In the genomic region with DNA sequence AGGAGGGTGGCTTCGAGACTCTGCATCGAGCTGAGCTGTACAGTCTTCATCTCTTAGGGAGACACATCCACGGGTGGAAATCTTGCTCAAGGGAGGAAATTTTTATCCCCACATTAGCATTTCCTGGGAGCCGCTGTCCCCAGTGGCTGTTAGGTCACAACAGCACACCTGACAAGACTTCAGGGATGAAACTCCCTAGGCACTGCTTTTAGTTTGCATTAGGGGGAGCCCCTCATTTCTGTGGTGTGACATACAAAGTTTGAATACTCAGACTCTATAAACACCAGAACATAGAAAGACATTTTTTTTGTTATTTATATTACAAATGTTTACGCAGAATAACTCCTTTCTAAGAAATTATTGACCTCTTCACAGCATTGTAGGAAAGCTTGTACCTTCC, we compare ENCODE assay signal across 42 mouse cellular contexts. TPM values are rescaled to one million over a fixed set of nuclear protein-coding genes. Genes with fewer than 3 reads are reported as not detected.
"Had no signal": no experiment of that assay in that cellular context is flagged by ENCODE, and none has a peak within 500 bp of the region (broad histone marks: within the 10 kb centered on the region; RNA-seq: fewer than 3 reads in every experiment).

No protein-coding gene starts in this region.

- H3K9me3 ChIP-seq: limb, embryonic 10.5 days; limb, embryonic 12.5 days; limb, embryonic 13.5 days; limb, embryonic 15.5 days; liver, embryonic 12.5 days; liver, embryonic 13.5 days; liver, embryonic 15.5 days; lung, embryonic 15.5 days; midbrain, embryonic 10.5 days; midbrain, embryonic 12.5 days; midbrain, embryonic 13.5 days; midbrain, embryonic 15.5 days; neural tube, embryonic 12.5 days had no signal

- H3K4me1 ChIP-seq: limb, embryonic 10.5 days; limb, embryonic 12.5 days; liver, embryonic 12.5 days; liver, embryonic 13.5 days; liver, embryonic 15.5 days; lung, embryonic 15.5 days; megakaryocyte, embryonic 14.5 days; midbrain, embryonic 10.5 days; midbrain, embryonic 12.5 days; midbrain, embryonic 13.5 days; midbrain, embryonic 15.5 days; neural tube, embryonic 12.5 days had no signal

- H3K27me3 ChIP-seq: limb, embryonic 12.5 days; limb, embryonic 13.5 days; limb, embryonic 15.5 days; liver, embryonic 12.5 days; liver, embryonic 13.5 days; liver, embryonic 15.5 days; lung, embryonic 15.5 days; megakaryocyte, embryonic 14.5 days; midbrain, embryonic 12.5 days; midbrain, embryonic 13.5 days; midbrain, embryonic 15.5 days; neural tube, embryonic 12.5 days had no signal

- H3K27ac ChIP-seq: limb, embryonic 10.5 days; limb, embryonic 12.5 days; limb, embryonic 13.5 days; limb, embryonic 15.5 days; liver, embryonic 12.5 days; liver, embryonic 13.5 days; liver, embryonic 14.5 days; liver, embryonic 15.5 days; lung, embryonic 15.5 days; macrophage; midbrain, embryonic 10.5 days; midbrain, embryonic 12.5 days; midbrain, embryonic 13.5 days; midbrain, embryonic 15.5 days; neural tube, embryonic 12.5 days had no signal

- H3K9ac ChIP-seq: limb, embryonic 12.5 days; limb, embryonic 13.5 days; limb, embryonic 15.5 days; liver, embryonic 12.5 days; liver, embryonic 13.5 days; liver, embryonic 14.5 days; liver, embryonic 15.5 days; liver, postnatal 0 days; lung, embryonic 14.5 days; lung, embryonic 15.5 days; midbrain, embryonic 12.5 days; midbrain, embryonic 13.5 days; midbrain, embryonic 15.5 days; neural tube, embryonic 12.5 days had no signal

- H3K4me3 ChIP-seq: limb, embryonic 10.5 days; limb, embryonic 12.5 days; limb, embryonic 13.5 days; limb, embryonic 15.5 days; liver, embryonic 12.5 days; liver, embryonic 13.5 days; liver, embryonic 15.5 days; lung, embryonic 15.5 days; megakaryocyte, embryonic 14.5 days; midbrain, embryonic 10.5 days; midbrain, embryonic 12.5 days; midbrain, embryonic 13.5 days; midbrain, embryonic 15.5 days; myocyte; neural tube, embryonic 12.5 days had no signal

- DNase-seq: left cerebral cortex, postnatal 4 days; liver; liver, embryonic 13.5 days; liver, postnatal 0 days; lung, adult 18-20 months; lung, adult 2 months; lung, embryonic 14.5 days; lung, postnatal 10 days; lung, postnatal 14 days; lung, postnatal 36 days; lung, postnatal 4 days; midbrain, embryonic 14.5 days had no signal

- ATAC-seq: liver, embryonic 12.5 days; liver, postnatal 0 days; lung, postnatal 0 days; midbrain, embryonic 13.5 days; midbrain, embryonic 15.5 days; midbrain, embryonic 16.5 days had no signal

- H3K4me2 ChIP-seq: limb, embryonic 12.5 days; limb, embryonic 13.5 days; limb, embryonic 15.5 days; liver, embryonic 11.5 days; liver, embryonic 12.5 days; liver, embryonic 13.5 days; liver, embryonic 15.5 days; lung, embryonic 14.5 days; lung, embryonic 15.5 days; midbrain, embryonic 11.5 days; midbrain, embryonic 12.5 days; midbrain, embryonic 13.5 days; midbrain, embryonic 15.5 days; neural tube, embryonic 12.5 days had no signal

- H3K36me3 ChIP-seq: limb, embryonic 10.5 days; limb, embryonic 12.5 days; limb, embryonic 13.5 days; limb, embryonic 15.5 days; liver, embryonic 12.5 days; liver, embryonic 13.5 days; liver, embryonic 15.5 days; lung, embryonic 15.5 days; midbrain, embryonic 10.5 days; midbrain, embryonic 12.5 days; midbrain, embryonic 13.5 days; midbrain, embryonic 15.5 days; neural tube, embryonic 12.5 days had no signal

RNA-seq across cellular contexts. Expression of a gene that starts 32.1 kb away (rescaled TPM):
- total RNA-seq: liver, adult 2 months; megakaryocyte progenitor cell, adult 5-6 weeks; megakaryocyte, adult 5-6 weeks; megakaryocyte-erythroid progenitor cell, adult 5-6 weeks; monocyte, adult 5-6 weeks had no signal
- polyA plus RNA-seq: limb, embryonic 10.5 days; limb, embryonic 11.5 days; limb, embryonic 12.5 days; limb, embryonic 13.5 days; limb, embryonic 14.5 days; limb, embryonic 15.5 days; liver, adult 2 months; liver, embryonic 11.5 days; liver, embryonic 12.5 days; liver, embryonic 13.5 days; liver, embryonic 14.5 days; liver, embryonic 15.5 days; liver, embryonic 16.5 days; liver, postnatal 0 days; lung, adult 2 months; lung, embryonic 14.5 days; lung, embryonic 15.5 days; lung, embryonic 16.5 days; lung, postnatal 0 days; macrophage; midbrain, embryonic 10.5 days; midbrain, embryonic 11.5 days; midbrain, embryonic 12.5 days; myocyte; neural tube, embryonic 11.5 days; neural tube, embryonic 12.5 days had no signal
